Comparison of ENCODE assay signal across 17 mouse cellular contexts in genomic region chr9:118110360-118110710, GRCm38 (mm10). TPM values are rescaled to one million over a fixed set of nuclear protein-coding genes. Genes with fewer than 3 reads are reported as not detected.
DNase-seq lines count a peak whose midpoint lies in the region; TF ChIP-seq lines count a peak whose summit lies in the region.
"Had no signal": no experiment of that assay in that cellular context is flagged by ENCODE, and none has a peak within 500 bp of the region (broad histone marks: within the 10 kb centered on the region; RNA-seq: fewer than 3 reads in every experiment).

No protein-coding gene starts in this region.

- no peaks in the 10 kb centered on the region for H3K9me3 ChIP-seq in CH12.LX (replicated peaks; ENCODE audit: low read length)
- H3K9me3 ChIP-seq: embryonic facial prominence, embryonic 10.5 days; embryonic facial prominence, embryonic 12.5 days; forebrain, embryonic 15.5 days had no signal

- TF ChIP-seq RAD21 in CH12.LX (IDR thresholded peaks at IDR 0.05; ENCODE audit: low read depth, low read length): no peak

- intact Hi-C loops in heart, adult 2 months (cut with DNase I): no loop called here

- no peak overlapping the region for H3K27ac ChIP-seq in heart, adult 2 months
- peak overlapping the region; percentile 19; the same call in 1 of the 2 replicates for H3K27ac ChIP-seq in CH12.LX (ENCODE audit: insufficient read depth, low read depth)
- H3K27ac ChIP-seq: embryonic facial prominence, embryonic 10.5 days; embryonic facial prominence, embryonic 12.5 days; forebrain, embryonic 15.5 days had no signal

- H3K36me3 ChIP-seq in heart, adult 2 months (ENCODE audit: control insufficient read depth, insufficient read depth, low read length): no peaks in the 10 kb centered on the region
- H3K36me3 ChIP-seq in CH12.LX (replicated peaks in 1 of 2; ENCODE audit: control insufficient read depth in 1 of 2, insufficient read depth in 1 of 2, low read length in 1 of 2): peaks cover 11 to 18% of the 10 kb centered on the region in 2 experiments
- H3K36me3 ChIP-seq: embryonic facial prominence, embryonic 12.5 days; forebrain, embryonic 15.5 days had no signal

- no peaks in the 10 kb centered on the region for H3K4me1 ChIP-seq in heart, adult 2 months (ENCODE audit: control insufficient read depth, insufficient read depth, low read length)
- peaks cover 15% of the 10 kb centered on the region in 2 experiments for H3K4me1 ChIP-seq in CH12.LX (ENCODE audit: control insufficient read depth in 1 of 2, insufficient read depth in 2 of 2)
- H3K4me1 ChIP-seq: embryonic facial prominence, embryonic 10.5 days; embryonic facial prominence, embryonic 12.5 days had no signal

- no peak for TF ChIP-seq EP300 in heart, adult 2 months (IDR thresholded peaks at IDR 0.05; ENCODE audit: insufficient read depth, low read depth, low read length)
- no peak for TF ChIP-seq EP300 in CH12.LX (IDR thresholded peaks at IDR 0.05; ENCODE audit: low read length)

- H3K27me3 ChIP-seq in heart, adult 2 months (ENCODE audit: control insufficient read depth, insufficient read depth, low read length): no peaks in the 10 kb centered on the region
- no peaks in the 10 kb centered on the region for H3K27me3 ChIP-seq in CH12.LX (replicated peaks)
- H3K27me3 ChIP-seq: embryonic facial prominence, embryonic 12.5 days; forebrain, embryonic 15.5 days had no signal

- peak; percentile 70 for DNase-seq in adrenal gland, adult 2 months
- DNase-seq in adrenal gland, postnatal 4 days (ENCODE audit: low spot score in 2 of 2): no peak
- peak; percentile 7 for DNase-seq in adrenal gland, postnatal 10 days
- DNase-seq in adrenal gland, adult 18-20 months (ENCODE audit: low spot score in 2 of 2): no peak
- DNase-seq in heart, adult 11 months: peak; percentile 35
- no peak for DNase-seq in heart, adult 2 months
- DNase-seq in CH12.LX (ENCODE audit: extremely low read depth): no peak
- DNase-seq in layer of hippocampus, adult 18-20 months (ENCODE audit: low spot score in 2 of 2): no peak
- DNase-seq: cerebellum, adult 11-12 months; cerebellum, adult 2 months; cerebellum, adult 9-10 months; cerebellum, postnatal 10 days; cerebellum, postnatal 25 days; forebrain, postnatal 0 days had no signal

- H3K4me2 ChIP-seq in CH12.LX (ENCODE audit: insufficient read depth, low read depth, poor library complexity, severe bottlenecking): peak overlapping the region; percentile 89; the same call in 1 of the 2 replicates
- H3K4me2 ChIP-seq: embryonic facial prominence, embryonic 12.5 days; forebrain, embryonic 15.5 days had no signal

- 71% methylated on average over 2 of the region's 2 CpGs for WGBS in heart, adult 2 months

- TF ChIP-seq CTCF in heart, adult 2 months (IDR thresholded peaks at IDR 0.05): no peak
- TF ChIP-seq CTCF in CH12.LX (conservative IDR thresholded peaks at IDR 0.05 in 1 of 2, IDR thresholded peaks at IDR 0.05 in 1 of 2; ENCODE audit: low read depth in 2 of 2, low read length in 2 of 2): no peak

- no peaks in the 10 kb centered on the region; the same call in 1 of the 2 replicates for H3K79me2 ChIP-seq in heart, adult 2 months (replicated peaks; ENCODE audit: control insufficient read depth, insufficient read depth, low read length)
- H3K79me2 ChIP-seq in CH12.LX (replicated peaks; ENCODE audit: control insufficient read depth, extremely low read depth, insufficient read depth, poor library complexity, severe bottlenecking): no peaks in the 10 kb centered on the region

- no peak for TF ChIP-seq POLR2A in heart, adult 2 months (IDR thresholded peaks at IDR 0.05; ENCODE audit: insufficient read depth, low read depth, low read length)
- TF ChIP-seq POLR2A in CH12.LX (IDR thresholded peaks at IDR 0.05; ENCODE audit: low read depth, low read length): no peak

- dilution Hi-C loops in CH12.LX (cut with MboI; ENCODE audit: extremely low pct_ligation_motif_present, extremely low pct_unique_long_range_greater_than_20kb, low sequenced_read_pairs): no loop called here

- in situ Hi-C loops in CH12.LX (cut with MboI; ENCODE audit: low pct_ligation_motif_present, low pct_unique_long_range_greater_than_20kb, low sequenced_read_pairs): no loop called here

- H3K9ac ChIP-seq in heart, adult 2 months (ENCODE audit: low read depth, low read length): no peak overlapping the region
- H3K9ac ChIP-seq in CH12.LX (ENCODE audit: insufficient read depth, low read depth): no peak overlapping the region
- H3K9ac ChIP-seq: embryonic facial prominence, embryonic 12.5 days; forebrain, embryonic 15.5 days; forebrain, postnatal 0 days had no signal

- H3K4me3 ChIP-seq in heart, adult 2 months: no peak overlapping the region
- no peak overlapping the region for H3K4me3 ChIP-seq in CH12.LX (replicated peaks in 1 of 3; ENCODE audit: low read depth in 2 of 3, low read length in 2 of 3, poor library complexity in 1 of 3)
- H3K4me3 ChIP-seq: embryonic facial prominence, embryonic 10.5 days; embryonic facial prominence, embryonic 12.5 days; forebrain, embryonic 15.5 days had no signal

TF ChIP-seq in CH12.LX, 34 proteins besides CTCF, POLR2A, EP300 and RAD21:
- TF ChIP-seq ZKSCAN1 (IDR thresholded peaks at IDR 0.05; ENCODE audit: borderline replicate concordance, low read depth, low read length): no peak
- TF ChIP-seq NELFE (IDR thresholded peaks at IDR 0.05; ENCODE audit: low read depth, low read length): no peak
- TF ChIP-seq CHD1 (IDR thresholded peaks at IDR 0.05; ENCODE audit: low read depth, low read length): no peak
- TF ChIP-seq UBTF (IDR thresholded peaks at IDR 0.05; ENCODE audit: low read depth, low read length): no peak
- TF ChIP-seq PAX5 (IDR thresholded peaks at IDR 0.05; ENCODE audit: low read length): no peak
- no peak for TF ChIP-seq ZNF384 (IDR thresholded peaks at IDR 0.05; ENCODE audit: low read depth, low read length)
- no peak for TF ChIP-seq JUN (IDR thresholded peaks at IDR 0.05; ENCODE audit: insufficient read depth, low read depth, low read length)
- TF ChIP-seq ZC3H11A (IDR thresholded peaks at IDR 0.05; ENCODE audit: low read depth, low read length): no peak
- no peak for TF ChIP-seq IRF4 (IDR thresholded peaks at IDR 0.05; ENCODE audit: low read depth, low read length)
- TF ChIP-seq POLR2AphosphoS2 (IDR thresholded peaks at IDR 0.05; ENCODE audit: low read depth, low read length): no peak
- TF ChIP-seq ELF1 (IDR thresholded peaks at IDR 0.05; ENCODE audit: low read depth, low read length): no peak
- TF ChIP-seq BHLHE40 (IDR thresholded peaks at IDR 0.05; ENCODE audit: low read depth, low read length): no peak
- no peak for TF ChIP-seq MAX (IDR thresholded peaks at IDR 0.05; ENCODE audit: low read length)
- TF ChIP-seq ZMIZ1 (IDR thresholded peaks at IDR 0.05; ENCODE audit: low read depth, low read length): no peak
- TF ChIP-seq E2F4 (IDR thresholded peaks at IDR 0.05; ENCODE audit: insufficient replicate concordance, low read depth, low read length): no peak
- TF ChIP-seq KAT2A (IDR thresholded peaks at IDR 0.05; ENCODE audit: insufficient replicate concordance, low read length): no peak

RNA-seq across cellular contexts. Expression of gene Cmc1, which starts 39.6 kb away (rescaled TPM):
- total RNA-seq in adrenal gland, adult 2 months (2021): 10 to 100 TPM; 27.2 to 32.6 TPM
- 1.4 and 1.9 TPM in 2 replicates for polyA plus RNA-seq in adrenal gland, adult 2 months (2012; rRNA removed)
- 10 to 100 TPM; 32.8 to 40.3 TPM for total RNA-seq in adrenal gland, postnatal 4 days (2021)
- 10 to 100 TPM; 48.2 to 50.6 TPM for total RNA-seq in adrenal gland, postnatal 10 days (2021)
- total RNA-seq in adrenal gland, adult 18-20 months (2021): 10 to 100 TPM; 31.9 to 32.1 TPM
- 10 to 100 TPM; 23.6 to 30.4 TPM for total RNA-seq in heart, adult 2 months (2021)
- polyA plus RNA-seq in heart, adult 2 months (2012; rRNA removed): 4.6 and 7.3 TPM in 2 replicates
- total RNA-seq in CH12.LX (2012; rRNA removed): 21.6 and 24.7 TPM in 2 replicates
- total RNA-seq in CH12.LX (2014; rRNA removed): 16.1 and 17.1 TPM in 2 replicates
- polyA plus RNA-seq in CH12.LX (2012; ENCODE audit: insufficient read length, low read depth): 18.0 and 18.2 TPM in 2 replicates
- 10 to 100 TPM in 1 of 2 experiments, 1 to 10 TPM in 1; 9.5 to 11.1 TPM for total RNA-seq in layer of hippocampus, adult 18-20 months (2021)

Comparison
In these comparisons a context has a peak if more than half of its experiments do, and no peak if none do; other contexts are left out.
1. DNase-seq: peak in adrenal gland, adult 2 months (single experiment), adrenal gland, postnatal 10 days (single experiment) and heart, adult 11 months (single experiment); none in adrenal gland, postnatal 4 days (0 of 2), adrenal gland, adult 18-20 months (0 of 2), heart, adult 2 months (0 of 2), CH12.LX (single experiment) and layer of hippocampus, adult 18-20 months (0 of 2).